Mouse (Mus musculus): ENCODE data around the gene Cltc. TPM values are rescaled to one million over a fixed set of nuclear protein-coding genes. Genes with fewer than 3 reads are reported as not detected.

The Cltc gene
- total and polyA plus RNA-seq, 3 experiments = 73.6 to 500 (median 263) TPM

GRCm38 (mm10) chr11:86682861-86683260 is 74.5 kb downstream of the Cltc start:
- H3K4me3 ChIP-seq (ENCODE audit: low read depth, low read length) = peak overlapping the region; percentile 84
- no peaks in the 10 kb centered on the region for H3K27me3 ChIP-seq (ENCODE audit: insufficient read depth, low read length)
- TF ChIP-seq POLR2AphosphoS5 (IDR thresholded peaks at IDR 0.05; ENCODE audit: insufficient replicate concordance, low read depth, low read length) (no peak), CTCF (IDR thresholded peaks at IDR 0.05; ENCODE audit: low read depth, low read length) (no peak), GATA2 (IDR thresholded peaks at IDR 0.05; ENCODE audit: borderline replicate concordance, low read depth, low read length) (no peak), GATA1 (IDR thresholded peaks at IDR 0.05; ENCODE audit: borderline replicate concordance, low read length) (no peak), TAL1 (conservative IDR thresholded peaks at IDR 0.05; ENCODE audit: low read depth, low read length) (no peak)
- ATAC-seq (ENCODE audit: extremely low read depth, insufficient number of reproducible peaks, low FRiP score, poor library complexity, severe bottlenecking) (no peak), DNase-seq (ENCODE audit: low spot score) (no peak)
- peaks cover 37% of the 10 kb centered on the region for H3K36me3 ChIP-seq (replicated peaks)
- H3K9me3 ChIP-seq (replicated peaks) = no peaks in the 10 kb centered on the region
- H3K4me1 ChIP-seq (ENCODE audit: insufficient read depth, low read depth, low read length) = peaks cover 55% of the 10 kb centered on the region

- Histone ChIP-seq H3K4me3 (ENCODE audit: low read depth, low read length) (no peak overlapping the region), H3K4me1 (ENCODE audit: insufficient read depth, low read depth, low read length) (peaks cover 46% of the 10 kb centered on the region), H3K27me3 (ENCODE audit: insufficient read depth, low read length) (no peaks in the 10 kb centered on the region), H3K9me3 (replicated peaks) (no peaks in the 10 kb centered on the region), H3K36me3 (replicated peaks) (peaks cover 38% of the 10 kb centered on the region)
- DNase-seq (ENCODE audit: low spot score) (no peak), ATAC-seq (ENCODE audit: extremely low read depth, insufficient number of reproducible peaks, low FRiP score, poor library complexity, severe bottlenecking) (no peak)
- TF ChIP-seq GATA1 (IDR thresholded peaks at IDR 0.05; ENCODE audit: borderline replicate concordance, low read length) (no peak), TAL1 (conservative IDR thresholded peaks at IDR 0.05; ENCODE audit: low read depth, low read length) (no peak), GATA2 (IDR thresholded peaks at IDR 0.05; ENCODE audit: borderline replicate concordance, low read depth, low read length) (no peak)
Observed at GRCm38 (mm10) chr11:86681423-86681822, 75.9 kb downstream of the Cltc start.

GRCm38 (mm10) chr11:86680729-86681128 is 76.6 kb downstream of the Cltc start:
- Histone ChIP-seq H3K36me3 (replicated peaks) (peaks cover 41% of the 10 kb centered on the region), H3K4me3 (ENCODE audit: low read depth, low read length) (no peak overlapping the region), H3K27me3 (ENCODE audit: insufficient read depth, low read length) (no peaks in the 10 kb centered on the region), H3K4me1 (ENCODE audit: insufficient read depth, low read depth, low read length) (peaks cover 47% of the 10 kb centered on the region), H3K9me3 (replicated peaks) (no peaks in the 10 kb centered on the region)
- ATAC-seq (ENCODE audit: extremely low read depth, insufficient number of reproducible peaks, low FRiP score, poor library complexity, severe bottlenecking) (no peak), DNase-seq (ENCODE audit: low spot score) (no peak)
- TF ChIP-seq GATA2 (IDR thresholded peaks at IDR 0.05; ENCODE audit: borderline replicate concordance, low read depth, low read length) (no peak), CTCF (IDR thresholded peaks at IDR 0.05; ENCODE audit: low read depth, low read length) (no peak)

- Histone ChIP-seq H3K9me3 (replicated peaks) (no peaks in the 10 kb centered on the region), H3K4me1 (ENCODE audit: insufficient read depth, low read depth, low read length) (peaks cover 39% of the 10 kb centered on the region), H3K4me3 (ENCODE audit: low read depth, low read length) (no peak overlapping the region), H3K36me3 (replicated peaks) (peaks cover 44% of the 10 kb centered on the region), H3K27me3 (ENCODE audit: insufficient read depth, low read length) (no peaks in the 10 kb centered on the region)
- TF ChIP-seq GATA2 (IDR thresholded peaks at IDR 0.05; ENCODE audit: borderline replicate concordance, low read depth, low read length) (no peak), CTCF (IDR thresholded peaks at IDR 0.05; ENCODE audit: low read depth, low read length) (no peak), TAL1 (conservative IDR thresholded peaks at IDR 0.05; ENCODE audit: low read depth, low read length) (no peak), POLR2AphosphoS5 (IDR thresholded peaks at IDR 0.05; ENCODE audit: insufficient replicate concordance, low read depth, low read length) (no peak), GATA1 (IDR thresholded peaks at IDR 0.05; ENCODE audit: borderline replicate concordance, low read length) (no peak)
- no peak for DNase-seq (ENCODE audit: low spot score)
- ATAC-seq (ENCODE audit: extremely low read depth, insufficient number of reproducible peaks, low FRiP score, poor library complexity, severe bottlenecking) = no peak
Observed at GRCm38 (mm10) chr11:86678957-86679356, 78.4 kb downstream of the Cltc start.

- Histone ChIP-seq H3K9me3 (replicated peaks) (no peaks in the 10 kb centered on the region), H3K4me3 (ENCODE audit: low read depth, low read length) (no peak overlapping the region), H3K4me1 (ENCODE audit: insufficient read depth, low read depth, low read length) (peaks cover 46% of the 10 kb centered on the region), H3K27me3 (ENCODE audit: insufficient read depth, low read length) (no peaks in the 10 kb centered on the region), H3K36me3 (replicated peaks) (peaks cover 57% of the 10 kb centered on the region)
- ATAC-seq (ENCODE audit: extremely low read depth, insufficient number of reproducible peaks, low FRiP score, poor library complexity, severe bottlenecking) = no peak
- no peak for TF ChIP-seq POLR2AphosphoS5 (IDR thresholded peaks at IDR 0.05; ENCODE audit: insufficient replicate concordance, low read depth, low read length)
- no peak for TF ChIP-seq GATA1 (IDR thresholded peaks at IDR 0.05; ENCODE audit: borderline replicate concordance, low read length)
- no peak for TF ChIP-seq GATA2 (IDR thresholded peaks at IDR 0.05; ENCODE audit: borderline replicate concordance, low read depth, low read length)
- TF ChIP-seq CTCF (IDR thresholded peaks at IDR 0.05; ENCODE audit: low read depth, low read length) = no peak
- no peak for TF ChIP-seq TAL1 (conservative IDR thresholded peaks at IDR 0.05; ENCODE audit: low read depth, low read length)
- DNase-seq (ENCODE audit: low spot score) = no peak
Observed at GRCm38 (mm10) chr11:86675520-86675919, 81.8 kb downstream of the Cltc start.

GRCm38 (mm10) chr11:86672772-86673171 is 84.6 kb downstream of the Cltc start:
- no peak for TF ChIP-seq POLR2AphosphoS5 (IDR thresholded peaks at IDR 0.05; ENCODE audit: insufficient replicate concordance, low read depth, low read length)
- no peak for TF ChIP-seq GATA1 (IDR thresholded peaks at IDR 0.05; ENCODE audit: borderline replicate concordance, low read length)
- no peak for TF ChIP-seq CTCF (IDR thresholded peaks at IDR 0.05; ENCODE audit: low read depth, low read length)
- TF ChIP-seq TAL1 (conservative IDR thresholded peaks at IDR 0.05; ENCODE audit: low read depth, low read length) = no peak
- no peak for TF ChIP-seq GATA2 (IDR thresholded peaks at IDR 0.05; ENCODE audit: borderline replicate concordance, low read depth, low read length)
- no peak overlapping the region for H3K4me3 ChIP-seq (ENCODE audit: low read depth, low read length)
- peaks cover 50% of the 10 kb centered on the region for H3K4me1 ChIP-seq (ENCODE audit: insufficient read depth, low read depth, low read length)
- peaks cover 52% of the 10 kb centered on the region for H3K36me3 ChIP-seq (replicated peaks)
- no peaks in the 10 kb centered on the region for H3K27me3 ChIP-seq (ENCODE audit: insufficient read depth, low read length)
- no peaks in the 10 kb centered on the region for H3K9me3 ChIP-seq (replicated peaks)
- no peak for ATAC-seq (ENCODE audit: extremely low read depth, insufficient number of reproducible peaks, low FRiP score, poor library complexity, severe bottlenecking)
- DNase-seq (ENCODE audit: low spot score) = no peak
